Mouse (Mus musculus) spleen, adult 12 weeks (tissue): ENCODE data around the gene Tfr2.
A peak's percentile ranks its signal among the peaks of the same experiment; 100 is the strongest.
"Not testable (repeated sequence)": the region's sequence is repeated elsewhere in the genome, so short reads cannot be mapped to it uniquely, and the experiment has no call there.

Experiments used
- DNase-seq: peaks from one replicate; pipeline ENCODE4 v3.0.0; 2022; ENCODE audit warnings: low spot score

Tfr2 gene

GRCm38 (mm10) chr5:137583670-137584169 is 14.1 kb downstream of the Tfr2 start:
- no peak for DNase-seq

- DNase-seq: peak; percentile 26
Measured at GRCm38 (mm10) chr5:137584976-137585375, 15.3 kb downstream of the Tfr2 start.

GRCm38 (mm10) chr5:137590507-137590906 is 20.9 kb downstream of the Tfr2 start:
- DNase-seq: no peak

- DNase-seq: no peak
Measured at GRCm38 (mm10) chr5:137595921-137596320, 26.3 kb downstream of the Tfr2 start.

- DNase-seq: no peak
Measured at GRCm38 (mm10) chr5:137596601-137597261, 27.1 kb downstream of the Tfr2 start.

- no peak for DNase-seq
Measured at GRCm38 (mm10) chr5:137597625-137598024, 28.0 kb downstream of the Tfr2 start.

GRCm38 (mm10) chr5:137598100-137598826 is 28.6 kb downstream of the Tfr2 start:
- no peak for DNase-seq

- DNase-seq: no peak
Measured at GRCm38 (mm10) chr5:137599600-137599999, 30.0 kb downstream of the Tfr2 start.

GRCm38 (mm10) chr5:137600281-137600618 is 30.6 kb downstream of the Tfr2 start:
- no peak for DNase-seq

GRCm38 (mm10) chr5:137600619-137601364 is 31.2 kb downstream of the Tfr2 start, which contains the start of gene Mospd3:
Gene Mospd3, minus strand, starts transcription at chr5:137601058.
- peak; percentile 97 for DNase-seq

GRCm38 (mm10) chr5:137601365-137601729 is 31.7 kb downstream of the Tfr2 start:
- DNase-seq: no peak

GRCm38 (mm10) chr5:137607860-137608653 is 38.4 kb downstream of the Tfr2 start:
- no peak for DNase-seq

GRCm38 (mm10) chr5:137608654-137609190 is 39.1 kb downstream of the Tfr2 start:
- DNase-seq: no peak

GRCm38 (mm10) chr5:137609292-137609691 is 39.7 kb downstream of the Tfr2 start:
- no peak for DNase-seq

GRCm38 (mm10) chr5:137610056-137610455 is 40.4 kb downstream of the Tfr2 start:
- DNase-seq: no peak

- DNase-seq: no peak
Measured at GRCm38 (mm10) chr5:137610548-137611244, 41.1 kb downstream of the Tfr2 start.

- no peak for DNase-seq
Measured at GRCm38 (mm10) chr5:137611245-137611602, 41.6 kb downstream of the Tfr2 start.

- no peak for DNase-seq
Measured at GRCm38 (mm10) chr5:137613076-137613475, 43.4 kb downstream of the Tfr2 start.

- DNase-seq: no peak
Measured at GRCm38 (mm10) chr5:137613550-137613949, 43.9 kb downstream of the Tfr2 start, which contains the start of gene Pcolce. Gene Pcolce, minus strand, starts transcription at chr5:137613784.

GRCm38 (mm10) chr5:137614921-137615320 is 45.3 kb downstream of the Tfr2 start:
- DNase-seq: not testable (repeated sequence)

- no peak for DNase-seq
Measured at GRCm38 (mm10) chr5:137615347-137615746, 45.7 kb downstream of the Tfr2 start.
